Mouse (Mus musculus) neural tube, embryonic 15.5 days (tissue): ENCODE measurements around the gene 9930111J21Rik2. TPM values are rescaled to one million over a fixed set of nuclear protein-coding genes. Genes with fewer than 3 reads are reported as not detected.
"Not testable (repeated sequence)": the region's sequence is repeated elsewhere in the genome, so short reads cannot be mapped to it uniquely, and the experiment has no call there.

Experiments used
- ATAC-seq: fragments of 200-750 bp; cut with Nextera tagmentation; 2 replicates; pipeline ENCODE4 v1.8.0; 2017; ENCODE audit warnings: mild to moderate bottlenecking, moderate TSS enrichment, moderate library complexity; ENCODE audit not compliant: low FRiP score
- H3K27ac ChIP-seq: fragments of 300-500 bp; sonication (generic); replicated peaks from 2 replicates; pipeline ENCODE4 v1.5.1; 2015; ENCODE audit warnings: mild to moderate bottlenecking, inconsistent platforms
- H3K27me3 ChIP-seq: fragments of 300-500 bp; sonication (generic); replicated peaks from 2 replicates; pipeline ENCODE4 v1.6.1; 2015; ENCODE audit warnings: inconsistent platforms
- H3K36me3 ChIP-seq: fragments of 300-500 bp; sonication (generic); 2 replicates; pipeline ENCODE4 v1.6.1; 2015; ENCODE audit warnings: inconsistent platforms
- H3K4me1 ChIP-seq: fragments of 300-500 bp; sonication (generic); 2 replicates; pipeline ENCODE4 v1.6.1; 2015; ENCODE audit warnings: inconsistent platforms
- H3K4me2 ChIP-seq: fragments of 300-500 bp; sonication (generic); 2 replicates; pipeline ENCODE4 v1.6.1; 2015; ENCODE audit warnings: inconsistent platforms, mild to moderate bottlenecking, moderate library complexity
- H3K4me3 ChIP-seq: fragments of 300-500 bp; sonication (generic); replicated peaks from 2 replicates; pipeline ENCODE4 v1.5.1; 2015; ENCODE audit warnings: mild to moderate bottlenecking, inconsistent platforms
- H3K9ac ChIP-seq: fragments of 300-500 bp; sonication (generic); replicated peaks from 2 replicates; pipeline ENCODE4 v1.6.1; 2015; ENCODE audit warnings: mild to moderate bottlenecking, inconsistent platforms
- H3K9me3 ChIP-seq: fragments of 300-500 bp; sonication (generic); replicated peaks from 2 replicates; pipeline ENCODE4 v1.6.1; 2016; ENCODE audit warnings: inconsistent platforms
- WGBS: fragments of 180-500 bp; shearing (Covaris S2); methylation state at CpG from one replicate; pipeline ENCODE4 v1.1.7; 2015; ENCODE audit warnings: mixed read lengths; 5-methylcytosine and 5-hydroxymethylcytosine counted together
- polyA plus RNA-seq: library from polyadenylated mRNA; unstranded; fragments of >200 nt; fragmentation: Nextera tagmentation; extraction: Ambion mirVana; gene quantifications from 2 replicates; pipeline ENCODE4 v1.2.1, GENCODE M21; 2015

9930111J21Rik2 gene
- polyA plus RNA-seq, 1 experiment from 2014 or later: 0.36 TPM

DNA sequence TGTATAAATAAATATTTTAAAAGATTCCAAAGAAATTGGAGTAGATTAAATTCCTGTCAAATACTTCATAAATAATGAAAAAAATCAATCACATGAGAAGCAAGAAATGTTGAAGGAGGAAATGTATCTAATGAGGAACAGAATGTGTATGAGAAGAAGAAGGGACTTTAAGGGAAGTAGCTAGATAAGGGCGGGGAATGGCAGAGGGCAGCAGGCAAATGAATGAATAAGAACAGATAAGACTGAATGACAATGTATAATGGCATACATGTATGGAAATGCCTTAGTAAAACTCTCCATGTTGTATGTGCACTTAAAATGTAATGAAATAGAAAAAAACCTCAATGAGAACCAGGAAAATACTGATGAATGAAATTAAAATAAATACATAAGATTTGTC, 17.3 kb upstream of the 9930111J21Rik2 start:
- H3K4me2 ChIP-seq: no peak overlapping the region
- H3K27ac ChIP-seq: no peak overlapping the region
- ATAC-seq: no peak
- no peaks in the 10 kb centered on the region for H3K4me1 ChIP-seq
- no peak overlapping the region for H3K4me3 ChIP-seq
- 92% methylated on average over 1 of the region's 1 CpGs for WGBS
- H3K9me3 ChIP-seq: no peaks in the 10 kb centered on the region
- no peaks in the 10 kb centered on the region for H3K36me3 ChIP-seq
- no peaks in the 10 kb centered on the region for H3K27me3 ChIP-seq
- no peak overlapping the region for H3K9ac ChIP-seq

DNA sequence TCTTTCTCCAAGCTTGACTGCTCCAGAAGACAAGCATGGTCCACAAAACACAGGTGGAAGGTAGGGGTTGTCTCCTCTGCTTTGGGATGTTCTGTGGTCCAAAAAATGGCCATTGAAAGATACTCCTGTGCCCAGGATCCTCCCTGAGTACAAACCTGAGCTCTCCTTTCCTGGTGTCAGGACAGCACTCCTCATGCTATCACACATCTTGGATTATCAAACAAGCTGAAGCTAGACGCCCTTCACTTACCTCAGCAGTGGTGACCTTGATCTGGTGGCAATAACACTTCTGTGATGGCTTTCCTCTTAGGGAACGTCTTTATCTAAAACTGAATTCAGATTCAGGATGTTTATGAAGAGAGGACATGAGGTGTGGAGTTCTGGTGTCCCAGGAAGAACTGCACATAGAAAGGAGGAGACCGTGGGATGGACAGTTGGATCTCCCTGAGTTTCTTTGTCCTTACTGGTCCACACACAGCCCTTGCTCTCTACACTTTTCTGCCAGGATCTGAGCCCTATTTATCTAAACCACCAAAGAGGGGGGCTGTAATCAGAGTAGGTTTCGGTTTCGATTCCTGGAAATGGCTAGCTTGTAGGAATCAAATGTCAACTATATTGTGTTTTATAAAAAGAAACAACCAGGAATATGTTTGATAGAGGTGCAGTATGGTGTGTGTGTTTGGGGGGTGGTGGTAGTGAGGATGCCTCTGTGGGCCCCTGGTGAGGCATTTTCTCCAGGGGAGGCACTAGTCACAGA, 12.8 kb upstream of the 9930111J21Rik2 start, which contains the start of gene Tgtp2:
TSS of gene Tgtp2 (minus strand) at position 494 of the 757 bp plus-strand sequence.
- H3K4me3 ChIP-seq, H3K9me3 ChIP-seq, H3K9ac ChIP-seq, ATAC-seq, H3K4me1 ChIP-seq, H3K4me2 ChIP-seq, H3K27ac ChIP-seq, H3K27me3 ChIP-seq, H3K36me3 ChIP-seq: not testable (repeated sequence)
- WGBS: 83% methylated on average over 5 of the region's 5 CpGs

DNA sequence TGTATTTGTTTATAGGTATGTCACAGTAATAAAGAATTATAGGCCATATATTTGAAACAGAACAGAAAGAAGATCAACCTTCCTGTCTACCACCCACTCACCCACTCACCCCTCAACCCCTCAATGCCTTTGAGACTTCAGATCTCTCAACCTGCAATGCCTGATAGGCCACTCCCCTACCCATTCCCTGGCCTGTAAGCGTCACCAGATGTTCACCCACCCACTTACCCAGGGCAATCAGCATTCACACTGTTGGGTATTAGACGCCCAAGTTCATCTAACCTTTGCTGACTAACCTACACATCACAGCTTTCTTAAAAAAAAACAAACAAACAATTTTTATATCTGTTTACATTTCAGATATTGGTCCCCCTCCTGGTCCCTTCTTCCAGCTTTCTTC, 10.8 kb upstream of the 9930111J21Rik2 start:
- not testable (repeated sequence) for H3K27me3 ChIP-seq, H3K9ac ChIP-seq, H3K4me1 ChIP-seq, H3K36me3 ChIP-seq, H3K4me2 ChIP-seq, H3K4me3 ChIP-seq, H3K27ac ChIP-seq, H3K9me3 ChIP-seq, ATAC-seq
- 81% methylated on average over 2 of the region's 2 CpGs for WGBS

DNA sequence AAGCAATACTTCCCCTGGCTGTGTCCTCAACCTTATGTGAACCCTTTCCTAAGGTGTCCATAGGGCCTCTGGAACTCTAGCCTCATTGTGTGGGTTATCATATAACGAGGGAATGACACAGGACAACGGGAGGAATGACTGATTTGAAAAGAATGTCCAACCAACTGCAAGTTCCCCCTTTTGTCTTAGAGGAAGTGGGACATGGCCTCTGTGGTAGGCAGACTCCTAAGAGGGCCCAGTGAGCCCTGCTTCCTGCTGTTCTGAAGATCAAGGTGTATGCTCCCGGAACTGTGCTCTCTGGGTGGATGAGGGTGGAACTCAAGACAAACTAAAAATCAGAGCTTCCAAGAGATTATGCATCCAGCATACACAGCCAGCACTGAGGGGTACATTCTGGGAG, 9.0 kb upstream of the 9930111J21Rik2 start:
- ATAC-seq, H3K27ac ChIP-seq, H3K9me3 ChIP-seq, H3K4me2 ChIP-seq, H3K36me3 ChIP-seq, H3K27me3 ChIP-seq, H3K4me3 ChIP-seq, H3K9ac ChIP-seq, H3K4me1 ChIP-seq: not testable (repeated sequence)
- 69% methylated on average over 2 of the region's 3 CpGs for WGBS

DNA sequence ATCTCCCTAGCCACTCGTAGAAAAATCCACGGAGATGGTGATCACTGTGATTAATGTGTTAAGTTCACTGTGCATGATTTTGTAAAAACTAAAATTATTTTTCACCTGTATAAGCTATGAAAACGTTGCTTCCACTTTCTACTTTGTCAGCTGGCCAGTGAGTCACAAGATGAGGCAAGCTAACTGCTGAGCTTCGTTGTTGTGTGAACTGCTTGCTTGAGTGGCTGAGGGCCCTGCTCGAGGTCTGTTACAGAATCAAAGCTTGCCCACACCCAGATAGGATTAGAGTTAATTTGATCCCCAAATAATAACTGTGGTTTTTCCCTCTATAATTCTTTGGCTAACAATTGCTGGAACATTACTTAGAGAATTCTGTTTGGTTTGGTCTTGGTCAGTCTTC, 852 bp upstream of the 9930111J21Rik2 start:
- not testable (repeated sequence) for H3K9me3 ChIP-seq, H3K4me3 ChIP-seq, H3K27ac ChIP-seq, H3K27me3 ChIP-seq, H3K4me2 ChIP-seq, H3K9ac ChIP-seq, ATAC-seq, H3K4me1 ChIP-seq, H3K36me3 ChIP-seq
- no CpG with 5 or more reads among the region's 5 CpGs for WGBS

DNA sequence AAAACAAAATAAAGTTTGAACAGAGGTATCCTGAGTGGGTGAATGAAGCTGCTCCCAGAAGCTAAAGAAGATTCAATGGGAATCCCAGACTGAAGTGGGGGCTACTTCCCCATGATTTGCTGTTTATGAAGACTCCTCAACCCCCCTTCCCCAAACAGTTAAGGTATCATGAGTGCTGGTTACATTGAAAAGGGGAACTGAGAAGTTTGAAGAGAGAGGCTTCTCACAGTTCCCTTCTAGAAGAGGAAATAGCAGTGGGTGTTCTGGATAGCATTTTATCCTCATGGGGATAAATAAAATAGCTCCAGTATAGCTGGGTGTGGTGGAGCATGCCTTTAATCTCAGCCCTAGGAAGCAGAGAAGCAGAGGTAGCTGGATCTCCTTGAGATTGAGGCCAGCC, 978 bp downstream of the 9930111J21Rik2 start:
- H3K27me3 ChIP-seq, H3K9ac ChIP-seq, H3K4me2 ChIP-seq, ATAC-seq, H3K9me3 ChIP-seq, H3K27ac ChIP-seq, H3K36me3 ChIP-seq, H3K4me1 ChIP-seq, H3K4me3 ChIP-seq: not testable (repeated sequence)

DNA sequence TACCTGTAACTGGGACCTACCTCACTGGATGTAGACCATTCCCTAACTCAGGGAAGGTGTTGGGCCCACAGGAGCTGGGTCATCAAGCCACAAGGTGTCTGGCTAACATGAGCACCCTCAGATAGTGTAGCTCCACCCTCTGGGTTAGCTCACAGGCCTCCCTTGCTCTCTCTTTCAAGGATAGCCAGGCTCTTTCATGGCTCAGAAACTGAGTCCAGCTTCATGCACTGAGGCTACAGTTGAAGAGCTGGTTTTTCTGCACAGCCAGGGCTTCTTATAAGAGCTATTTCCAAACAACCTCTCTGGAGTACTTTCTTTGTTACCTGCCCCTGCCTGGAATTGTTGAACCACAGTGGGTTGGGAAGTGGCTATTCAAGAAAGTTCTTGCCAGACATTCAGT, 39.0 kb downstream of the 9930111J21Rik2 start:
- H3K9ac ChIP-seq, H3K27ac ChIP-seq, H3K4me2 ChIP-seq, H3K36me3 ChIP-seq, H3K27me3 ChIP-seq, H3K4me1 ChIP-seq, ATAC-seq, H3K9me3 ChIP-seq, H3K4me3 ChIP-seq: not testable (repeated sequence)

DNA sequence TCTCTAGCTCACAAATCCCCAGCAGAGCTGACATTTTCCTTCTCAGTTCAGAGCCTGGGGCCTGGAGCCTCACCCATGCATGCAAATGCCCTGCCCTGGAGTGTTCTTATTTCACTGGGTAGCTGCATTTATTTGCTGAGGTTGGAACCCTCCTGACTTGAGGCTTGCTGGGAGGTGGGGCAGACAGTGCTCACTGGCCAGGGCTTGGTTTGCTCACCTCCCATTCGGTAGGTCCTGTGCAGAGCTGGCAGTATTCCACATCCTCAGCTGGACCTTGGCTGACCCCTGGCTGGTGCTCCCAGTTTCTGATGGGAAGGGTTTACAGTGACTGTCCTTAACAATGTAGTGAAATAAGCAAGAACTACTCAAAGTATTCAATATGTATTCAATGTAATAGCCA, 44.3 kb downstream of the 9930111J21Rik2 start:
- H3K4me2 ChIP-seq, H3K27ac ChIP-seq, H3K27me3 ChIP-seq, H3K4me3 ChIP-seq, ATAC-seq, H3K9ac ChIP-seq, H3K4me1 ChIP-seq, H3K9me3 ChIP-seq, H3K36me3 ChIP-seq: not testable (repeated sequence)
- WGBS: 58% methylated on average over 1 of the region's 1 CpGs

DNA sequence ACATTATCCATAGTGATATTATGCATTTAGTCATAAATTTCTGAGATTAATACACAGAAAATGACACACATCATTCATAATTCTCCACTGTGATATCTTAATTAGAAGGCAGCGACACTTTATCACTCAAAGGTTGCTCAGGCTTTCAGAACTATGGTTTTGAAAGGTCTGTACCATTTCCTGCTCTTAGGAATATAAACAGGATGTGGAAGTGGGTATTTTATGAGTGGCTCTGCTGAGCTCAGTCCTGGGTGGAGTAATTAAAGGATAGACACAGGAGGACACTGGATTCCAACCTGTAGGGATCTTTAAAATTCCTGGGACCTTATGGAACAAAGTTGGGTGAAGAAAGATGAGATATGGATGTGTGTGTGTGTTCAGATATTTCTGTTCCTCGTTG, 44.7 kb downstream of the 9930111J21Rik2 start:
- H3K27ac ChIP-seq, H3K4me3 ChIP-seq, H3K9me3 ChIP-seq, H3K9ac ChIP-seq, H3K4me2 ChIP-seq, H3K27me3 ChIP-seq, ATAC-seq, H3K36me3 ChIP-seq, H3K4me1 ChIP-seq: not testable (repeated sequence)
- 69% methylated on average over 2 of the region's 2 CpGs for whole genome bisulfite sequencing

DNA sequence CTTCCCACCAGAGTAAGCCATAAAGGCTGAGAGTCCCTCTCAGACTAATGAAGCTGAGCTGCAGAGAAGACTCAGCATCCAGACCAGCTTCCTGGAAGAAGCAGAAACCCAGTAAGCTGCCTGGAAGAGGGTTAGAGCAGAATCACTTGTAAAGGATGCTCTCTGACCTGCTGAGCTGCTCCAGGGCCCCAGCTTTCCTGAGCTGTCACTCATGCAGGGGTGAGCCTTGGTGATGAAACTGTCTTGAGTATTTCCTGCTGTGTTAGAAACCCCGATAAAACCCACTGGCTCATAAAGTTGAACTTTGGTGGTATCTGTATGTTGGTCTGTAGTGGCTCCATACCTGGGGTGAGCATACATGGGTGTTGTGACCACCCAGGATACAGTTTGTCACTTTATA, 50.6 kb downstream of the 9930111J21Rik2 start:
- not testable (repeated sequence) for H3K9me3 ChIP-seq, H3K27ac ChIP-seq, H3K9ac ChIP-seq, H3K27me3 ChIP-seq, H3K4me3 ChIP-seq, H3K4me2 ChIP-seq, H3K4me1 ChIP-seq, H3K36me3 ChIP-seq, ATAC-seq
- 80% methylated on average over 1 of the region's 1 CpGs for WGBS

DNA sequence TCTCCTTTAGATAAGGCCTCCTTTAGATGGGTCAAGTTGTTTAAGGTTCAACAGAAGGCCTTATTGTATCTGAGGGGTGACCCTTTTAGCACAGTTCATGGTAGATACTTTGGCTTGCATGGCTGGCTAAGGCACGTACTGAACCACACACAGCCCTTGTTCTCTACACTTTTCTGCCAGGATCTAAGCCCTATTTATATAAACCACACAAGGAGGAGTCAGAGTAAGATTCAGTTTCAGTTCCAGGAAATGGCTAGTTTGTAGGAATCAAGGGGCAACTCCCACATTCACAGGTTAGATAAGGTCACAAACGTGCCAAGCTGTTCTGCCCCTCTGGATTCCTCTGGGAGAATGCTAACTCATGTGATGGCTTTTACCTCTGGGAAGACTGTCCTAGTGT, 57.0 kb downstream of the 9930111J21Rik2 start, which contains the start of gene Tgtp1:
TSS of gene Tgtp1 (minus strand) at position 155 of the 400 bp plus-strand sequence.
- not testable (repeated sequence) for H3K27ac ChIP-seq, H3K4me3 ChIP-seq, H3K9ac ChIP-seq, H3K27me3 ChIP-seq, H3K9me3 ChIP-seq, H3K4me2 ChIP-seq, H3K4me1 ChIP-seq, ATAC-seq, H3K36me3 ChIP-seq
- 73% methylated on average over 2 of the region's 2 CpGs for WGBS

DNA sequence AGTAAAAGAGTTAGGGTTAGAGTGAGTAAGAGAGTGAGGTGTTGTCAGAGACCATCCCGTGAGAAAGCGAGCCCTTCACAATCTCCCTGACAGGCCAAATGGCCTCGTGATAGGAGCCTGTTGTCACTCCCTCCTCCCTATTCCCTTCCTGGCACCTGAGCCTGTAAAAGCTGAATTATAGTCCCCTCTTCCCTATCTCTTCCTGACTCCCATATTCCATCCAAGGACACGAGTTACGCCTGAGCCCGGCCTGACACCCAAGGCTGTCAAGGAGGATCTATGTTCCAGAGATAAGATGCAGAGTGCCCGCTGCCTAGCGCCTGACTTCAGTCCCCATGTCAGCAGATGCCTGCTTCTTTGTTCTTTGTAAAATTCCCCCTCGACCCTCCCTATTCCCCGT, 57.7 kb downstream of the 9930111J21Rik2 start:
- not testable (repeated sequence) for H3K27me3 ChIP-seq, H3K4me1 ChIP-seq, H3K9ac ChIP-seq, H3K4me3 ChIP-seq, ATAC-seq, H3K9me3 ChIP-seq, H3K4me2 ChIP-seq, H3K36me3 ChIP-seq, H3K27ac ChIP-seq
- 55% methylated on average over 10 of the region's 10 CpGs for WGBS
